Mouse (Mus musculus) neutrophil, adult 5-6 weeks (primary cell): ENCODE data around the gene Srebf1. TPM values are rescaled to one million over a fixed set of nuclear protein-coding genes. Genes with fewer than 3 reads are reported as not detected.

ENCODE experiments used
- ATAC-seq: fragments of 151-379, 151-347 bp; 2 replicates; pipeline ENCODE4 v1.8.0; 2017; ENCODE audit warnings: mild to moderate bottlenecking, moderate TSS enrichment; ENCODE audit not compliant: insufficient number of reproducible peaks, poor library complexity, low FRiP score, severe bottlenecking; ENCODE audit errors: extremely low read depth
- total RNA-seq: library from RNA; stranded (forward); fragments of 200-1000 nt; gene quantifications from 2 replicates; pipeline ENCODE4 v1.2.3, GENCODE M21; 2017

Srebf1 gene
- total RNA-seq, 1 experiment from 2014 or later, result 30.3 TPM

DNA sequence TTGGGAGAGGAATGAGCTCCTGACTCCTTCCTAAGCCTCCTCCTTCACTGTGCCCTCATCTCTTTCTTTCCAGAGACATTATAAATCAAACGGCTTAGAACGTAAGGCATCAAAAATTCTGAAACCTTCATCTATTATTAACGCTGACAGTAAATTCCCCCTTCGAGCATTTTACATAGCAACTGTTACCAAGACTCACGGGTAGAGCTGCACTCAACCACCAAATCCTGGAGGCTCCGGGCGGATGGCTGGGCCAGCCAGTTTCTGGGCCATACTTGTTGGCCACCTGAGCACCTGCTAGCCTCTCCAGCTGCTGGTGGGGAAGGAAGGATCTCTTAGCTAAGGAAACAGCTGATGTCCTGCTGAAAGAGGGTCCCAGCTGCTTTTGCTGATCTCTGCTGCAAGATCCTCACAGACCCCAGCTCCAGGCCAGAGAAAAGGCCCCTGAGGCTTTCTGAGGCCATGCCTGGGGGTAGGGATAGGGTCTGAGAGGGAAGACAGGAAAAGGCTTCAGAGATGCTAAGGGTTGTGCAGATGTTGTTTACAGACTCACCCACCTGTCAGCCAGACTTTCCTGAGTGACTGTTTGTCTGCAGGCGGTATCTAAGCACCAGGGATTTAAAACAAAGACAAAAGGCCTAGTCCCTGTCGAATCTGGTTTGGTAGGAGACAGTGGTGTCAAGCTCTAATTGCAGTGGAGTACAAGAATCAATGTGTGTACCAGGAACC is 61.1 kb downstream of the Srebf1 start:
- ATAC-seq, result no peak

DNA sequence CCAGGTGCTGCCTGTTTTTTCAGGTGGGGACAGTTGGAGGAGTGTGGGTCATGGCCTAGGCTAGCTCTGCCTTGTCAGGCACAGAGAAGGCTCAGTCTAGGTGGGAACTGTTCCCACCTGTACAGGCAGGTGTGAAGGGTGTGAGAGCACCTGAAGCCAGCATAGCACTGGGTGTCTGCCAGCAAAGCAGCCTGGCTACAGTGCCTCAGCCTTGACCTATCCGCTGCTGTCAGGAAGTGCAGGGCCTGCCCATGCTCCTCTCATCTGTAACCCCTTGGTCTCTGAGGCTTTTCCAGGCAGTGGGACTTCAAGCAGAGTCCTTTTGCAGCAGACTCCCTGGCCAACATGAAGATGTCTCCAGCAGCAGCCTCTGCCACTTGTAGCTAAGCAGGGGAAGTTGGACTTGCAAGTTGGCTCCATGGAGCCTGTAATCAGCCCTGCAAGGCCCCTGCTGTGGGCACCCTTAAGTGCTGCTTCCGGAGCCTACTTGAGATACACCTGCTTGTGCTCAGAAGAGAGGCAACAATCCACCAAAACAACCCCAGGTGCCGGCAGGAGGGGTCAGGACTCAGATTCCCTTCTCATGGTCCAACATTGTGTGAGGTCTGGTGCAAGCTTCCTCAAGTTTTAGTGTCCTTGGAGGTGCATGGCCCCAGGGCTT is 61.8 kb downstream of the Srebf1 start:
- no peak for ATAC-seq

DNA sequence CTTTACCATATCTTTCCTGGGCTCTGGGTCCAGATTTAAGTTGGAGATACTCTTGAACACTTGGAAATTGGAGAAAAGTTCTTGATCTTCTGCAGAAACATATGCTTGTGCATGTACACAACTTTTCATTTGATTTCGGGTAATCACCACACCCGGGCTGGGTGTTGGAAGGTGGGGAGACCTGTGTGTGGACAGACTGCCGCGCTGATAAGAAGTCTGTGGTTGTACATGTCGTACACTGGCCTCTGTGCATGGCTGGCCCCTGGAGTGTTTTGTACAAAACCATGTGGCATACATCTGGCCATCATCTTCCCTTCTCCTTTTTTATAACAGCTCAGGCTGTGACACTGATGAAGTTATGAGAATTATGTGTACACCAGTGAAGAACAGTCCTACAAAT is 62.4 kb downstream of the Srebf1 start:
- ATAC-seq, result no peak

DNA sequence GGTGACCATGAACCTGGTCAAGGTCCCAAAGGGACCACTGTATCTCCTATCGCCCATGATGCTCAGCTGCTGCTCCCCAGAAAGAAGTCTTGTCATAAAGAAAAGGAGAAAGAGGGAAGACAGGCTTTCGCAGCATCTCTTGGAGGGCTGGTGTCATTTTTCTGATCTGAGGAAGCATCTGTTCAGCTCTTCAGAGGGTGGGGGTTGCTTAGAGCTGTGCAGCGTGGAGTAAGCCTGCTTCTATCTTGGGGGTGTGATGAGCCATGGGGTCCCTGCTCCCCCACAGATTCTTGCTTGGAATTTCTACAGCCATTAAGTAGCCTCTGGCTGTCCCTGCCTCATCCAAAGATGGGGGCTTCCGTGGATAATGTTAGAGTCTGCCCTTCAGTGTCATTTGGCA is 64.1 kb downstream of the Srebf1 start:
- no peak for ATAC-seq

DNA sequence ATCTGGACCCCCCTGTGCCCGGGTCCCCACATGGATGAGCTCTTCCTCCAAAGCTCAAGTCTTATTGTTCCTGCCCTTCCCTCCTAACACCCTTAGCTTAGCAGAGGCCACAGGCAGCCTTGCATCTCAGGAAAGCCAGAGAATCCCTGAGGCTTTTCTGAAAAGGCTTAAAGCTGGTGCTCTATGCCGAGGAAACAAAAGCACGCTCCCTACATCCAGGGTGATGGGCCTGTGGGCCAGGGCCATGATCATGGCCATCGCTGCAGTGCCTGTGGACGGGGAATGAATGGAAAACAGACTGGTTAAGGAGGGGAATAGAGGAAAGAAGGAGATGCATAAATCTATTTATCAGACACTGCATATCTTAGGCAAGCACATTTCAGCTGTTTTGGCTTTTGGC is 66.7 kb downstream of the Srebf1 start:
- no peak for ATAC-seq

DNA sequence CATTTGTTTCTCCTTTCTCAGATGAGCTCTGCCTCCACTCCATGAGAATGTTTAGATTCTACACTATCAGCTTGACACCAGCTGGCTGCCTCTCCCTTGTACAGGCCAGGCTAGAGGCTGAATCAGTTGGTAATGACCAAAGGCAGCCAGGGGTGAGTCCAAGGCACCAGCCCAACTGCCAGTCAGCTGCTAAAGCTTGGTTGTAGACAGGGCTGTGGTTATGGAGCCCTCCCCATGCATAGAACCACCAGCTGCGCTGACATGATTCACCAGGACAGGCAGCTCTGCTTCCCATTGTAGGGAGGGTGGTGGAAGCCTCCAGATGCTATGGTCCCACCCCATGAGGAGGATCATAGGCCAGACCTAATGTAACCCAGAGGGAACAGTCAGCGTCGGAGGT is 68.4 kb downstream of the Srebf1 start:
- no peak for ATAC-seq

DNA sequence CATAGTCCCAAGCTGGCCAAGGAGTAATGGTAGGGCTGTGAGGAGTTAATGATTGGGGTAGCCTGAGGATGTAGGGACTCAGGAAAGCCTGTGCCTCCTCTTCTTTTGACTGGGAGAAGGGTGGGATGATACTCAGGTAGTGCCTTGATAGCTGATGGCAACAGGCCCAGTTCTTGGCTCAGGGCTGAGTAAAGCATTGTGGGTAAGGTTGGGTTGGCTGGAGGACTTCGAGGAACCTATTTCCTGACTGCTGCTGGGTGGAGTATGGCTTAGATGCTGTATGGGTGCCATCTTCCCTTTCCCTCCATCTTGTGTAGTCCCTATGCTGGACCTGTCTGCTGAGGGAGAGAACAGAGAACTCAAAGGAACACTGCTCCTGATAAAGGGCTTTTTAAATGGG is 70.0 kb downstream of the Srebf1 start:
- no peak for ATAC-seq

DNA sequence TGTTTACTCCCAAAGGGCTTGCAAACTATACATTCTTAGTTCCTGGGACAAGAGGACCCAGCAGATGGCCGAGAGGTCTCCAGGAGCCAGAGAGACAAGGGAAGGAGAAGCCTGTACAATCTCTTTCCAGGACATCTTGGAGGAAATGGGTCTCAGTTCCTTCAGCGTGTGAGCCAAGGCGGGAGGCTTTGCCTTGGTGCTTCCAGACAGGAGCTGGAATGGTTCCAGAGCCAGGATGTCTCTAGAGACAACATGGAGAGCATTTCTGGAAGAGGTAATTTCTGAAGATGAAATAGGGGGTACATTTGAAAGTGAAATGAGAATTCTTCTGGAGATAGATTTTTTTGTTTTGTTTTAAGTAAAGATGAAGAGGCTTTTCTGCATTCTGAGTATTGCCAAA is 71.7 kb downstream of the Srebf1 start:
- no peak for ATAC-seq

Other genes with a start within 250 kb of the Srebf1 start
- gene Pemt, start 176.1 kb downstream of the Srebf1 start, total RNA-seq, result not detected in 2 replicates
- 13.4 and 14.9 TPM in 2 replicates for gene Rai1, start 117.6 kb downstream of the Srebf1 start, total RNA-seq
- 16.2 and 16.3 TPM in 2 replicates for gene Tom1l2, start 130.3 kb upstream of the Srebf1 start, total RNA-seq
- 0.37 and 0.58 TPM in 2 replicates for gene Drc3, start 130.7 kb upstream of the Srebf1 start, total RNA-seq
- gene Gid4, start 194.6 kb upstream of the Srebf1 start, total RNA-seq, result 13.3 and 13.8 TPM in 2 replicates
- 20.9 and 29.6 TPM in 2 replicates for gene Atpaf2, start 195.9 kb upstream of the Srebf1 start, total RNA-seq
- 29.7 and 31.2 TPM in 2 replicates for gene Drg2, start 232.0 kb upstream of the Srebf1 start, total RNA-seq
- gene Myo15, start 246.8 kb upstream of the Srebf1 start, total RNA-seq, result 0.12 TPM in 2 replicates